Mouse (Mus musculus) olfactory bulb, adult 2 months (tissue): ENCODE results near the gene Deaf1.

Experiments
- CTCF ChIP-seq: fragments of 200-500 bp; IDR thresholded peaks from 2 replicates; pipeline ENCODE4 v1.5.1; 2012; ENCODE audit warnings: low read depth, mild to moderate bottlenecking, low read length, moderate library complexity; ENCODE audit not compliant: insufficient read depth
- POLR2A ChIP-seq: fragments of 200-500 bp; IDR thresholded peaks from 2 replicates; pipeline ENCODE4 v1.6.1; 2012; ENCODE audit warnings: mild to moderate bottlenecking, low read depth, low read length, moderate library complexity; ENCODE audit not compliant: insufficient read depth

DNA sequence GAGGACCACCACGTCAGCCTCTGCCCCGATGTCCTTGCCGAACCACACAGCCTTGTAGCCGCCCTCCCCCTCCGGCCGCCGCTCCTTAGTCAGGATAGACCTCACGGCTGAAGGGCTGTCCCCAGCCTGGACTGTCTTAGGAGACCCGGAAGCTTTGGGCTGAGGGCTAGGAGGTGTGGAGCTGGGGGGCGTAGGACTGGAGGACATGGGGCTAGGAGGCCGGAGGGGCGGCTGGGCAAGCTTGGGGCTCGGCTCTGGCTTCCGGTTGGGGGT, 58.3 kb downstream of the Deaf1 start:
- TF ChIP-seq CTCF (no peak), POLR2A (no peak)
